Mouse (Mus musculus): ENCODE measurements around the gene Pip5k1b. TPM values are rescaled to one million over a fixed set of nuclear protein-coding genes. Genes with fewer than 3 reads are reported as not detected.

The Pip5k1b gene
- polyA plus RNA-seq, 1 experiment = 3.1 TPM

- H3K27ac ChIP-seq (ENCODE audit: insufficient read depth, low read length) = no peak overlapping the region
- no peaks in the 10 kb centered on the region for H3K36me3 ChIP-seq (ENCODE audit: control insufficient read depth, insufficient read depth, low read length)
- WGBS = 86% methylated on average over 6 of the region's 6 CpGs
- DNase-seq (ENCODE audit: low read depth in 1 of 2, low spot score in 2 of 2) = no peak
- TF ChIP-seq POLR2A (IDR thresholded peaks at IDR 0.05; ENCODE audit: low read depth, low read length) (no peak), CTCF (IDR thresholded peaks at IDR 0.05; ENCODE audit: extremely low read depth, insufficient read depth, insufficient read length, insufficient replicate concordance) (no peak)
- H3K4me1 ChIP-seq (ENCODE audit: control insufficient read depth, insufficient read depth, insufficient read length) = no peaks in the 10 kb centered on the region
- no peaks in the 10 kb centered on the region for H3K27me3 ChIP-seq (ENCODE audit: control insufficient read depth, insufficient read depth, low read length)
- H3K4me3 ChIP-seq (ENCODE audit: extremely low read depth, insufficient read depth, insufficient read length) = no peak overlapping the region
Measured at GRCm38 (mm10) chr19:24519732-24520409, 35.8 kb downstream of the Pip5k1b start.

- Histone ChIP-seq H3K36me3 (ENCODE audit: control insufficient read depth, insufficient read depth, low read length) (no peaks in the 10 kb centered on the region), H3K27ac (ENCODE audit: insufficient read depth, low read length) (no peak overlapping the region), H3K4me3 (ENCODE audit: extremely low read depth, insufficient read depth, insufficient read length) (no peak overlapping the region), H3K4me1 (ENCODE audit: control insufficient read depth, insufficient read depth, insufficient read length) (no peaks in the 10 kb centered on the region), H3K27me3 (ENCODE audit: control insufficient read depth, insufficient read depth, low read length) (no peaks in the 10 kb centered on the region)
- no peak for DNase-seq (ENCODE audit: low read depth in 1 of 2, low spot score in 2 of 2)
- TF ChIP-seq CTCF (IDR thresholded peaks at IDR 0.05; ENCODE audit: extremely low read depth, insufficient read depth, insufficient read length, insufficient replicate concordance) = no peak
Measured at GRCm38 (mm10) chr19:24518384-24518783, 37.3 kb downstream of the Pip5k1b start.

DNA sequence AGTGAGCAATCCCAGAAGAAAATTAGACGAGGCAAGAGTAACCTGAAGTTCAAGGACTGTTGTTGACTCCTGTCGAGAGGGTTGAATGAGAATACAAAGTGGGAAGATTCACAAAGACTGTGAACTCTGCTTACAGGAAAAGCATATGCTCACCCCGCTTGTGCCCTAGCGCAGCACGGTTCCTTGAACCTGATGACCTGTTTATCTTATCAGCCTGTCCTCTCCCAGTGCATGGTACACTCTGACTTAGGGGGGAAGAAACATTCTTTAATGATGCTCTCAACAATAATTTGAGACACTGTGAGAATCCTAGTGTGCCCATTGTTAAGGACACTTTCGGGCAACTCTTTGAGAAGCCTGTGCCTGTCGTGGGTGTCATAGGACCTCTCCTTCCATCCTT, 38.6 kb downstream of the Pip5k1b start:
- DNase-seq (ENCODE audit: low read depth in 1 of 2, low spot score in 2 of 2) = no peak
- Histone ChIP-seq H3K27me3 (ENCODE audit: control insufficient read depth, insufficient read depth, low read length) (no peaks in the 10 kb centered on the region), H3K4me1 (ENCODE audit: control insufficient read depth, insufficient read depth, insufficient read length) (no peaks in the 10 kb centered on the region), H3K4me3 (ENCODE audit: extremely low read depth, insufficient read depth, insufficient read length) (no peak overlapping the region), H3K36me3 (ENCODE audit: control insufficient read depth, insufficient read depth, low read length) (no peaks in the 10 kb centered on the region), H3K27ac (ENCODE audit: insufficient read depth, low read length) (no peak overlapping the region)
- WGBS = 79% methylated on average over 7 of the region's 7 CpGs
- TF ChIP-seq CTCF (IDR thresholded peaks at IDR 0.05; ENCODE audit: extremely low read depth, insufficient read depth, insufficient read length, insufficient replicate concordance) = no peak
- no peak for TF ChIP-seq POLR2A (IDR thresholded peaks at IDR 0.05; ENCODE audit: low read depth, low read length)

DNA sequence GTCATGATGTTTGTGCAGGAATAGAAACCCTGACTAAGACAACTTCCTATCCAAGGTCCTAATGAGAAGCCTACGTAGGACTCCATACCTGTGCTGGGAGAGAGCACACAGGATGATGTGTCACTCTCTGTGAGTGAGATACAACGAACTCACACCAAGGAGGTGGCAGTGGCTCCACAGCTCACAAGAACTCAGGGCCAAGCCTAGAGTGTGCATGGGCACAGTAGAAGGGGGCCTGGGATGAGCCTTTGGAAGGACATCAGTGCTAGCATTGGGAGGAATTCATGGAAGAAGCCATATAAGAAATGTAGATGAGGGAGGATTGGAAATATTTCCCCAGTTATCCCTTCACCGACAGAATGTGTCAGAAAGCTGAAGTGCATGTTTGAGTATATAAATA, 39.7 kb downstream of the Pip5k1b start:
- no peak for TF ChIP-seq CTCF (IDR thresholded peaks at IDR 0.05; ENCODE audit: extremely low read depth, insufficient read depth, insufficient read length, insufficient replicate concordance)
- 90% methylated on average over 3 of the region's 3 CpGs for WGBS
- no peak for DNase-seq (ENCODE audit: low read depth in 1 of 2, low spot score in 2 of 2)
- H3K4me1 ChIP-seq (ENCODE audit: control insufficient read depth, insufficient read depth, insufficient read length) = no peaks in the 10 kb centered on the region
- H3K27ac ChIP-seq (ENCODE audit: insufficient read depth, low read length) = no peak overlapping the region
- H3K36me3 ChIP-seq (ENCODE audit: control insufficient read depth, insufficient read depth, low read length) = no peaks in the 10 kb centered on the region
- H3K4me3 ChIP-seq (ENCODE audit: extremely low read depth, insufficient read depth, insufficient read length) = no peak overlapping the region
- H3K27me3 ChIP-seq (ENCODE audit: control insufficient read depth, insufficient read depth, low read length) = no peaks in the 10 kb centered on the region

- H3K27ac ChIP-seq (ENCODE audit: insufficient read depth, low read length) = no peak overlapping the region
- no peaks in the 10 kb centered on the region for H3K36me3 ChIP-seq (ENCODE audit: control insufficient read depth, insufficient read depth, low read length)
- H3K27me3 ChIP-seq (ENCODE audit: control insufficient read depth, insufficient read depth, low read length) = no peaks in the 10 kb centered on the region
- no peaks in the 10 kb centered on the region for H3K4me1 ChIP-seq (ENCODE audit: control insufficient read depth, insufficient read depth, insufficient read length)
- WGBS = 90% methylated on average over 15 of the region's 15 CpGs
- H3K4me3 ChIP-seq (ENCODE audit: extremely low read depth, insufficient read depth, insufficient read length) = no peak overlapping the region
- no peak for DNase-seq (ENCODE audit: low read depth in 1 of 2, low spot score in 2 of 2)
- TF ChIP-seq CTCF (IDR thresholded peaks at IDR 0.05; ENCODE audit: extremely low read depth, insufficient read depth, insufficient read length, insufficient replicate concordance) = no peak
Measured at GRCm38 (mm10) chr19:24514661-24515642, 40.7 kb downstream of the Pip5k1b start.

- Histone ChIP-seq H3K27ac (ENCODE audit: insufficient read depth, low read length) (no peak overlapping the region; the same call in 1 of the 2 replicates), H3K4me1 (ENCODE audit: control insufficient read depth, insufficient read depth, insufficient read length) (no peaks in the 10 kb centered on the region), H3K27me3 (ENCODE audit: control insufficient read depth, insufficient read depth, low read length) (no peaks in the 10 kb centered on the region), H3K4me3 (ENCODE audit: extremely low read depth, insufficient read depth, insufficient read length) (no peak overlapping the region), H3K36me3 (ENCODE audit: control insufficient read depth, insufficient read depth, low read length) (no peaks in the 10 kb centered on the region)
- 88% methylated on average over 20 of the region's 20 CpGs for WGBS
- no peak for DNase-seq (ENCODE audit: low read depth in 1 of 2, low spot score in 2 of 2)
- TF ChIP-seq POLR2A (IDR thresholded peaks at IDR 0.05; ENCODE audit: low read depth, low read length) = no peak
- TF ChIP-seq CTCF (IDR thresholded peaks at IDR 0.05; ENCODE audit: extremely low read depth, insufficient read depth, insufficient read length, insufficient replicate concordance) = no peak
Measured at GRCm38 (mm10) chr19:24513105-24513843, 42.4 kb downstream of the Pip5k1b start.

Measured in spleen, adult 2 months (tissue).